Mouse (Mus musculus): ENCODE data around the gene Dab1. TPM values are rescaled to one million over a fixed set of nuclear protein-coding genes. Genes with fewer than 3 reads are reported as not detected.
A peak's percentile ranks its signal among the peaks of the same experiment; 100 is the strongest.

Dab1 gene
- polyA plus RNA-seq, 1 experiment = 1.1 TPM

DNA sequence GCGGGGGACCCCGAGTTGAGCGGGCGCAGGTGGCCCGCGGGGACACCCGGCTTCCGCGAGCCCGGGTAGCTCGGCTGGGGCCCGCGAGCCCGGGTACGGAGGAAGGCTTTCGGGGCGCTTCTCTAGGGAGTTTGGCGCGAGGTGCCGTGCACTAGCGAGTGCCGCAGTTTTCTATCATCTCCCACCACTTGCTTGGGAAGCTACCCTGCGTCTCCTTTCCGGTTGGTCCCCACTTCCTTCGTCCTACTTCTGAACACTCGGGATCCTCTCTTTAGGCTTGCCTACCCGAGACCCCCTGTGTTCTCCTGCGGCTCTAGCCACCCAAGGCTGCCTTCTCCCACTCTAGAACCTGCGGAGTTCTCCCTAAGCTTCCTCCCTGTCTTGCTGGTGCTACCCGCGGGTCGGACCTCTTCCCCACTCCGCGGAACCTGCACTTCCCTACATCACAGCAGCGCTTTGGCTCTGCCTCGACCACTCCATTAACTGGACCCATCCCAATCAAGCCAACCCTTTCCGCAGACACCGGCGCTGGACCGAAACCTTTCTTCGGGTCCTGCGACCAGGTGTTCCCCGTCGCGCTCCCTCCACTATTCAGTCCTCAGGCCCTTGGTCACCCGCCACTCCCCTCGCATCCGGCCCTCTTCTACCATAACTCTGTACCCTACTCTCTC lies 748.7 kb downstream of the Dab1 start:
- H3K4me3 ChIP-seq (ENCODE audit: control insufficient read depth, low read depth, low read length) = peak overlapping the region; percentile 74
- peaks cover 17% of the 10 kb centered on the region for H3K4me1 ChIP-seq (ENCODE audit: control insufficient read depth, insufficient read depth, low read length)
- H3K27ac ChIP-seq (ENCODE audit: control insufficient read depth, insufficient read depth, low read depth, low read length) = no peak overlapping the region
- TF ChIP-seq CTCF (IDR thresholded peaks at IDR 0.05; ENCODE audit: control insufficient read depth, insufficient read depth, insufficient replicate concordance, low read depth, low read length) (no peak), POLR2A (IDR thresholded peaks at IDR 0.05; ENCODE audit: control insufficient read depth, low read depth, low read length) (no peak)
- peaks cover 8% of the 10 kb centered on the region for H3K27me3 ChIP-seq (ENCODE audit: control insufficient read depth, insufficient read depth, low read length)
- no peaks in the 10 kb centered on the region for H3K36me3 ChIP-seq (ENCODE audit: control insufficient read depth, insufficient read depth, low read length)

DNA sequence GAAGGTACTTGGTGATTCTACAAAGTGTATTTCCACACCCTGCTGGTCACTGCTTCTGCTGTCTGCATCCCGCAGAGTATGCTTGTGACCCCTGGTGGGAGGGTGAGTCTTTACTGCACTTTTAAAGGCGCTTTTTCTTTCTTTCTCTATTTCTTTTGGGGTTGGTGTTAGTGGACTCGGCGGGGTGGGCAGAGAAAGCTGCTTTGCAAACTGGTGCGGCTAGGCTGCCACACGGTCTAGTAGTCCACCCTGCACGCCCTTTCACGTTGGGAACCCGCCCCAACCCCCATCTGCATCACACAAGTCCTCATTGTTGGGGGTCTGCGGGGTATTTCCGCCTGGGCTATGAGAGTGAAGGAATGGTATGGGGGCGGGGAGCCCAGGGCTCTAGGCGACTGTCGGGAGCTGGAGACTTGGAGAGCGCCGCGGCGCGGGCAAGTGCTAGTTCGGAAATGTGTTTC lies 749.4 kb downstream of the Dab1 start:
- Histone ChIP-seq H3K4me1 (ENCODE audit: control insufficient read depth, insufficient read depth, low read length) (peaks cover 17% of the 10 kb centered on the region), H3K27me3 (ENCODE audit: control insufficient read depth, insufficient read depth, low read length) (peaks cover 8% of the 10 kb centered on the region), H3K36me3 (ENCODE audit: control insufficient read depth, insufficient read depth, low read length) (no peaks in the 10 kb centered on the region), H3K27ac (ENCODE audit: control insufficient read depth, insufficient read depth, low read depth, low read length) (no peak overlapping the region), H3K4me3 (ENCODE audit: control insufficient read depth, low read depth, low read length) (peak overlapping the region; percentile 19; the same call in 1 of the 2 replicates)
- TF ChIP-seq POLR2A (IDR thresholded peaks at IDR 0.05; ENCODE audit: control insufficient read depth, low read depth, low read length) = no peak
- no peak for TF ChIP-seq CTCF (IDR thresholded peaks at IDR 0.05; ENCODE audit: control insufficient read depth, insufficient read depth, insufficient replicate concordance, low read depth, low read length)

DNA sequence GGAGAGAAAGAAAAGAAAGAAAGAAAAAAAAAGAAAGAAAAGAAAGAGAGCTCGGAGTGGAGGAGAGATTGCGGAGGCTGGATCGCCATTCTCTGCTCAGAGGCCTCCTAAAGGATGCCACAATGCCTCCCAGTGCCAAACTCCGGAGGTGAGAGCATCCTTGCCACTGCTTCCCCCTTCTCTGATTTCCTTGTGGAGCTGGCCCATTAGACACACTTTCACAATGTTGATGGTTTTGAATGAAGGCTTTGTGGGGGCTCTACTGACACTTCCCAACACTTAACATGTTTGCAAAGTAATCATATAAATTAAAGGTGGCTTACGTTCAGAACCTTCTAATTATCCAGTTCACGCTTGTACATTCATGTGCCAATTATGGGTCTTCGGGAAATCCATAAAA lies 749.9 kb downstream of the Dab1 start:
- no peaks in the 10 kb centered on the region for H3K36me3 ChIP-seq (ENCODE audit: control insufficient read depth, insufficient read depth, low read length)
- TF ChIP-seq CTCF (IDR thresholded peaks at IDR 0.05; ENCODE audit: control insufficient read depth, insufficient read depth, insufficient replicate concordance, low read depth, low read length) (no peak), POLR2A (IDR thresholded peaks at IDR 0.05; ENCODE audit: control insufficient read depth, low read depth, low read length) (no peak)
- H3K27me3 ChIP-seq (ENCODE audit: control insufficient read depth, insufficient read depth, low read length) = peaks cover 8% of the 10 kb centered on the region
- H3K4me1 ChIP-seq (ENCODE audit: control insufficient read depth, insufficient read depth, low read length) = peaks cover 17% of the 10 kb centered on the region
- H3K4me3 ChIP-seq (ENCODE audit: control insufficient read depth, low read depth, low read length) = no peak overlapping the region
- H3K27ac ChIP-seq (ENCODE audit: control insufficient read depth, insufficient read depth, low read depth, low read length) = no peak overlapping the region

DNA sequence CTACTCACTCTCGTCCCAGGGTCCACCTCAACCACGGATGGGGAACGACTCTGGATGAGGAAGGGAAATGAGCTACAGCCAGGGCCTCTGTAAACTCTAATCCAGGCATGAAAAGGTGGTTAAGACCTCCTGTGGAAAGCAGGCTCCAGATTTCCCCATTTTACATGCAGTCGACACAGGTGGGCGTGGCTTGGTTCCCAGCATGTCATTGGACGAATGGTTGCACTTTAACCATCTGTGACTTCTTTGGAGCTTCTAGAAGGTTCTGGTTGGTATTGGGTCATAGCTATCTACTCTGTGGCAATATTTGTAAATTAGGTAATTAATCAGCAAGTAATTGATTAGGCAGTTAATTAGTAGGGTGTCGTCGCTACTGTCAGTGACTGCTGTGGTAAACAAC lies 752.0 kb downstream of the Dab1 start:
- H3K36me3 ChIP-seq (ENCODE audit: control insufficient read depth, insufficient read depth, low read length) = no peaks in the 10 kb centered on the region
- H3K4me1 ChIP-seq (ENCODE audit: control insufficient read depth, insufficient read depth, low read length) = peaks cover 17% of the 10 kb centered on the region
- H3K27ac ChIP-seq (ENCODE audit: control insufficient read depth, insufficient read depth, low read depth, low read length) = no peak overlapping the region
- no peak for TF ChIP-seq CTCF (IDR thresholded peaks at IDR 0.05; ENCODE audit: control insufficient read depth, insufficient read depth, insufficient replicate concordance, low read depth, low read length)
- TF ChIP-seq POLR2A (IDR thresholded peaks at IDR 0.05; ENCODE audit: control insufficient read depth, low read depth, low read length) = no peak
- no peak overlapping the region for H3K4me3 ChIP-seq (ENCODE audit: control insufficient read depth, low read depth, low read length)
- H3K27me3 ChIP-seq (ENCODE audit: control insufficient read depth, insufficient read depth, low read length) = peaks cover 8% of the 10 kb centered on the region

DNA sequence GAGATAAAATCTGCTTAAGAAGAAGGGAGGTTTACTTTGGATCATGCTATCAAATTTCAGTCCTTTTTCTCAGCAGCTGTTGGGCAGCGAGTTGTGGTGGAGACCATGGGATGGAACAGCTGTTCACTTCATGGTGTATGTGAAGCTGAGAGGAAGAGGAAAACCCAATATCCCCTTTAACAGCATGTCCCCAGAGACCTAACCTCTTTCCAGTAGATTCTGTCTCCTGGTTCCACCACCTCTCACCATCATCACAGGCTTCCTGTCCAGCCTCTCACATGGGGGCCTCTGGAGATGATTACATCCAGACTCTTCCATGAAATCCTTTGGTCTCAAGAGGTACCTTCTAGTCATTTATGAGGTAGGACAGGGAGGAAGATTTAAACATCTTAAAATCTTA lies 755.0 kb downstream of the Dab1 start:
- Histone ChIP-seq H3K27me3 (ENCODE audit: control insufficient read depth, insufficient read depth, low read length) (no peaks in the 10 kb centered on the region), H3K27ac (ENCODE audit: control insufficient read depth, insufficient read depth, low read depth, low read length) (no peak overlapping the region), H3K4me1 (ENCODE audit: control insufficient read depth, insufficient read depth, low read length) (no peaks in the 10 kb centered on the region), H3K36me3 (ENCODE audit: control insufficient read depth, insufficient read depth, low read length) (no peaks in the 10 kb centered on the region), H3K4me3 (ENCODE audit: control insufficient read depth, low read depth, low read length) (no peak overlapping the region)
- TF ChIP-seq CTCF (IDR thresholded peaks at IDR 0.05; ENCODE audit: control insufficient read depth, insufficient read depth, insufficient replicate concordance, low read depth, low read length) (no peak), POLR2A (IDR thresholded peaks at IDR 0.05; ENCODE audit: control insufficient read depth, low read depth, low read length) (no peak)

DNA sequence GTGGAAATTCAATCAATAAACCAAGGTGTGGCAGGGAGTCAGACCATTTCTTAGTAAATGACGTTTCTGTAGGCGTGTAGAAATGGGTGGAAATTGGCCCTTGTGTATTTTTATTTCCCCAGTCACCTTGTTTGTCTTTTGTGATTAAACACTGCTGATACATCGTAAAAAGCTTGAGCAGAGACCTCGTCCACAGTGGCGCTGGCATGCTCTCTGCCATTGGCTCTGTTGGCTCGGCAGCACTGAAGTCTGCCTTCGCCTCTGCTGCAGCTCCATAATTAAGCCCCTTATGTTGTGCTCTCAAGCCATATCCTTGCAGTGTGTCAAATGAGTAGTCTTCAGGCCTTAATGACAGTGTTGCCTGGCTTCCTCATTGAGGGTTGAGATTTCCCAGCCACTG lies 765.5 kb downstream of the Dab1 start:
- Histone ChIP-seq H3K27me3 (ENCODE audit: control insufficient read depth, insufficient read depth, low read length) (no peaks in the 10 kb centered on the region), H3K27ac (ENCODE audit: control insufficient read depth, insufficient read depth, low read depth, low read length) (no peak overlapping the region), H3K36me3 (ENCODE audit: control insufficient read depth, insufficient read depth, low read length) (no peaks in the 10 kb centered on the region), H3K4me1 (ENCODE audit: control insufficient read depth, insufficient read depth, low read length) (no peaks in the 10 kb centered on the region), H3K4me3 (ENCODE audit: control insufficient read depth, low read depth, low read length) (no peak overlapping the region)
- TF ChIP-seq CTCF (IDR thresholded peaks at IDR 0.05; ENCODE audit: control insufficient read depth, insufficient read depth, insufficient replicate concordance, low read depth, low read length) = no peak
- TF ChIP-seq POLR2A (IDR thresholded peaks at IDR 0.05; ENCODE audit: control insufficient read depth, low read depth, low read length) = no peak

DNA sequence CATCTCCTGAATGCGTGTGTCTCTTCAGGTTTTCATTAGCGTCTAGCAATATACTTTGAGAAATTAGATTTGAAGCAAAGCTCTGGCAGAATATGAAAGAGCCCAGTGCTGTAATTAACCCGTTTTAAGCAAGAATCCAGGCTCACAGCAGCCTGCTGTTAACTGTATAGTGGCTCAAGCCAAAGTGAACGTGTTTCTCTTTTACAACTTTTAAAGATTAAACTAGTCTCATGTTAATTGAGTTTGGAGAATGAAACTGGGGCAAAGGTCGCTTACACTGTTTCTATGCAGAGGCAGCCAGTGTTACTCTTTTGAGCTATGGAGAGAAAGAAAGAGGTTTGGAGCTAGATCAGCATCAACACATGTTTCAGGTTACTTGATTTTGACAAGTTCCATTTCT lies 766.1 kb downstream of the Dab1 start:
- Histone ChIP-seq H3K36me3 (ENCODE audit: control insufficient read depth, insufficient read depth, low read length) (no peaks in the 10 kb centered on the region), H3K4me3 (ENCODE audit: control insufficient read depth, low read depth, low read length) (no peak overlapping the region), H3K27ac (ENCODE audit: control insufficient read depth, insufficient read depth, low read depth, low read length) (no peak overlapping the region), H3K27me3 (ENCODE audit: control insufficient read depth, insufficient read depth, low read length) (no peaks in the 10 kb centered on the region), H3K4me1 (ENCODE audit: control insufficient read depth, insufficient read depth, low read length) (no peaks in the 10 kb centered on the region)
- no peak for TF ChIP-seq POLR2A (IDR thresholded peaks at IDR 0.05; ENCODE audit: control insufficient read depth, low read depth, low read length)
- no peak for TF ChIP-seq CTCF (IDR thresholded peaks at IDR 0.05; ENCODE audit: control insufficient read depth, insufficient read depth, insufficient replicate concordance, low read depth, low read length)
